Mouse (Mus musculus) MEL (cell line): ENCODE measurements around the gene Ostm1.

Source experiments
- CHD2 ChIP-seq: IDR thresholded peaks from 2 replicates; pipeline ENCODE4 v1.6.1; 2011; ENCODE audit warnings: low read length, improper control_type of control experiment
- CTCF ChIP-seq, 3 experiments: IDR thresholded peaks in 2 of 3; conservative IDR thresholded peaks in 1 of 3; 2 replicates each; pipeline ENCODE4 v1.5.1; 2011 to 2012; ENCODE audit warnings: low read length in 3 of 3, low read depth in 2 of 3, mild to moderate bottlenecking in 2 of 3, improper control_type of control experiment in 1 of 3, inconsistent platforms in 1 of 3, mixed read lengths in 1 of 3, moderate library complexity in 1 of 3; ENCODE audit not compliant: control insufficient read depth in 1 of 3, insufficient read depth in 1 of 3, poor library complexity in 1 of 3, severe bottlenecking in 1 of 3
- EP300 ChIP-seq, 2 experiments: IDR thresholded peaks; 2 replicates each; pipeline ENCODE4 v1.6.1; 2011; ENCODE audit warnings: improper control_type of control experiment in 2 of 2, low read length in 2 of 2, low read depth in 1 of 2, mild to moderate bottlenecking in 1 of 2
- MEF2A ChIP-seq: IDR thresholded peaks from 2 replicates; pipeline ENCODE4 v1.6.1; 2014; ENCODE audit warnings: low read depth, mild to moderate bottlenecking, inconsistent platforms, low read length, improper control_type of control experiment; ENCODE audit not compliant: poor library complexity, insufficient replicate concordance, severe bottlenecking; ENCODE audit errors: extremely low read depth
- NELFE ChIP-seq: IDR thresholded peaks from 2 replicates; pipeline ENCODE4 v1.6.1; 2011; ENCODE audit warnings: low read depth, low read length, improper control_type of control experiment
- POLR2A ChIP-seq, 2 experiments: IDR thresholded peaks; 2 replicates each; pipeline ENCODE4 v1.6.1; 2011 to 2012; ENCODE audit warnings: low read length in 2 of 2, mild to moderate bottlenecking in 2 of 2, control low read depth in 1 of 2, improper control_type of control experiment in 1 of 2, low read depth in 1 of 2, moderate library complexity in 1 of 2; ENCODE audit not compliant: control insufficient read depth in 1 of 2, insufficient read depth in 1 of 2, poor library complexity in 1 of 2
- USF1 ChIP-seq: IDR thresholded peaks from 2 replicates; pipeline ENCODE4 v1.6.1; 2014; ENCODE audit warnings: low read depth, mild to moderate bottlenecking, inconsistent platforms, low read length, improper control_type of control experiment, moderate library complexity

GRCm38 (mm10) chr10:42722116-42722515, 138.5 kb downstream of the Ostm1 start:
- TF ChIP-seq POLR2A (IDR thresholded peaks at IDR 0.05; ENCODE audit: control insufficient read depth in 1 of 2, insufficient read depth in 1 of 2, low read depth in 1 of 2, low read length in 2 of 2, poor library complexity in 1 of 2) (no peak), EP300 (IDR thresholded peaks at IDR 0.05; ENCODE audit: low read depth in 1 of 2, low read length in 2 of 2) (no peak), MEF2A (no peak), CTCF (IDR thresholded peaks at IDR 0.05 in 2 of 3, conservative IDR thresholded peaks at IDR 0.05 in 1 of 3; ENCODE audit: control insufficient read depth in 1 of 3, insufficient read depth in 1 of 3, low read depth in 2 of 3, low read length in 3 of 3, poor library complexity in 1 of 3, severe bottlenecking in 1 of 3) (no peak), USF1 (no peak), NELFE (no peak), CHD2 (no peak)
